23 mouse cellular contexts compared by ENCODE assay signal in genomic region chr15:98149166-98149602, GRCm38 (mm10). TPM values are rescaled to one million over a fixed set of nuclear protein-coding genes. Genes with fewer than 3 reads are reported as not detected.
DNase-seq lines count a peak whose midpoint lies in the region; ATAC-seq and TF ChIP-seq lines count a peak whose summit lies in the region.
"Had no signal": no experiment of that assay in that cellular context is flagged by ENCODE, and none has a peak within 500 bp of the region (broad histone marks: within the 10 kb centered on the region; RNA-seq: fewer than 3 reads in every experiment).

No protein-coding gene starts in this region.

- no peaks in the 10 kb centered on the region for H3K27me3 ChIP-seq in cerebellum, adult 2 months (ENCODE audit: control insufficient read depth, insufficient read depth, low read length)
- no peaks in the 10 kb centered on the region for H3K27me3 ChIP-seq in kidney, postnatal 0 days (ENCODE audit: insufficient read depth, low read length)
- no peaks in the 10 kb centered on the region for H3K27me3 ChIP-seq in heart, embryonic 11.5 days (ENCODE audit: control insufficient read depth, insufficient read depth, low read length)

- intact Hi-C loops in heart, postnatal 36 days (cut with DNase I) = no loop called here

- no peak overlapping the region for H3K9ac ChIP-seq in kidney, postnatal 0 days (ENCODE audit: low read depth, low read length)
- H3K9ac ChIP-seq in heart, embryonic 11.5 days (ENCODE audit: low read depth, low read length) = no peak overlapping the region; the same call in 1 of the 2 replicates
- H3K9ac ChIP-seq: forebrain, postnatal 0 days; lung, embryonic 14.5 days had no signal

- peaks cover 9% of the 10 kb centered on the region; the same call in 1 of the 2 replicates for H3K4me1 ChIP-seq in cerebellum, adult 2 months (ENCODE audit: control insufficient read depth, insufficient read depth, low read length)
- no peaks in the 10 kb centered on the region; the same call in 1 of the 2 replicates for H3K4me1 ChIP-seq in kidney, postnatal 0 days (replicated peaks; ENCODE audit: insufficient read depth, low read length)
- peaks cover 12% of the 10 kb centered on the region for H3K4me1 ChIP-seq in heart, embryonic 11.5 days (ENCODE audit: control insufficient read depth, insufficient read depth, low read length)

- WGBS in cerebellum, adult 2 months = 67% methylated on average over 10 of the region's 10 CpGs
- 38% methylated on average over 10 of the region's 10 CpGs for WGBS in kidney, postnatal 0 days
- WGBS in heart, embryonic 11.5 days (ENCODE audit: insufficient replicate concordance) = 41% methylated on average over 10 of the region's 10 CpGs

- no peak overlapping the region for H3K4me3 ChIP-seq in cerebellum, adult 2 months (replicated peaks; ENCODE audit: insufficient read depth, low read depth, low read length)
- no peak overlapping the region for H3K4me3 ChIP-seq in kidney, postnatal 0 days (replicated peaks; ENCODE audit: low read depth, low read length)
- H3K4me3 ChIP-seq in heart, embryonic 11.5 days (ENCODE audit: low read depth, low read length) = no peak overlapping the region

- H3K9me3 ChIP-seq in kidney, postnatal 0 days (replicated peaks; ENCODE audit: low read length) = no peaks in the 10 kb centered on the region
- H3K9me3 ChIP-seq in heart, embryonic 11.5 days (replicated peaks; ENCODE audit: control insufficient read depth, low read length) = no peaks in the 10 kb centered on the region

- no peak for DNase-seq in cerebellum, adult 2 months
- no peak for DNase-seq in cerebellum, adult 9-10 months
- DNase-seq in kidney, postnatal 0 days (ENCODE audit: low spot score) = peak; percentile 71
- no peak for DNase-seq in kidney, adult 8-10 months
- DNase-seq in heart, postnatal 36 days = peak; percentile 42 to 59
- DNase-seq in spleen, postnatal 4 days (ENCODE audit: low spot score in 2 of 2) = no peak
- no peak for DNase-seq in neural tube, embryonic 10.5 days (ENCODE audit: extremely low spot score, low spot score)
- DNase-seq: adrenal gland, postnatal 36 days; forebrain, postnatal 0 days; kidney, postnatal 10 days; liver; lung, embryonic 14.5 days; retina, postnatal 1 day; spleen, adult 18-20 months had no signal

- H3K4me2 ChIP-seq in kidney, postnatal 0 days (ENCODE audit: low read length) = no peak overlapping the region
- 0 out of 2 replicates have a peak overlapping the region, but pooled peaks have one; percentile 36 for H3K4me2 ChIP-seq in heart, embryonic 11.5 days
- H3K4me2 ChIP-seq: lung, embryonic 14.5 days had no signal

- TF ChIP-seq POLR2A in cerebellum, adult 2 months (IDR thresholded peaks at IDR 0.05; ENCODE audit: borderline replicate concordance, insufficient read depth, low read length) = no peak

- H3K27ac ChIP-seq in cerebellum, adult 2 months (ENCODE audit: insufficient read depth, low read length) = peak overlapping the region; percentile 34; the same call in 1 of the 2 replicates
- no peak overlapping the region for H3K27ac ChIP-seq in kidney, postnatal 0 days
- H3K27ac ChIP-seq in heart, embryonic 11.5 days (ENCODE audit: low read depth, low read length) = peak overlapping the region; percentile 90

- ATAC-seq in kidney, postnatal 0 days (replicated peaks; ENCODE audit: low FRiP score, low read depth) = no peak
- peak; percentile 50 for ATAC-seq in heart, embryonic 11.5 days (replicated peaks; ENCODE audit: insufficient number of reproducible peaks, low FRiP score, low TSS enrichment)
- ATAC-seq: activated CD4-positive, CD25-positive, alpha-beta regulatory T cell, adult 4 months; forebrain, postnatal 0 days had no signal

- TF ChIP-seq CTCF in cerebellum, adult 2 months (IDR thresholded peaks at IDR 0.05; ENCODE audit: borderline replicate concordance, insufficient read depth, low read depth, low read length) = no peak
- no peak for TF ChIP-seq CTCF in kidney, postnatal 0 days (IDR thresholded peaks at IDR 0.05; ENCODE audit: low read depth)

- H3K36me3 ChIP-seq in kidney, postnatal 0 days (ENCODE audit: insufficient read depth, low read length) = no peaks in the 10 kb centered on the region
- H3K36me3 ChIP-seq in heart, embryonic 11.5 days (ENCODE audit: control insufficient read depth, insufficient read depth, low read length) = no peaks in the 10 kb centered on the region

RNA-seq across cellular contexts. Expression of gene Asb8, which starts 16.2 kb away (rescaled TPM):
- polyA plus RNA-seq in cerebellum, adult 2 months (2012; rRNA removed) = 83.6 and 88.3 TPM in 2 replicates
- polyA plus RNA-seq in kidney, postnatal 0 days (2015; fragmentation: Nextera tagmentation; extraction: Ambion mirVana) = 49.5 and 52.5 TPM in 2 replicates
- polyA plus RNA-seq in heart, embryonic 11.5 days (2014; fragmentation: Nextera tagmentation; extraction: Ambion mirVana) = 81.7 and 86.7 TPM in 2 replicates
- total RNA-seq in heart, postnatal 36 days (2021) = 100 to 1,000 TPM in 1 of 2 experiments, 10 to 100 TPM in 1; 98.7 to 109 TPM

RNA-seq across cellular contexts. Expression of gene Ccdc184, which starts 17.8 kb away (rescaled TPM):
- polyA plus RNA-seq in cerebellum, adult 2 months (2012; rRNA removed) = 24.3 and 30.9 TPM in 2 replicates
- 1.3 and 1.7 TPM in 2 replicates for polyA plus RNA-seq in kidney, postnatal 0 days (2015; fragmentation: Nextera tagmentation; extraction: Ambion mirVana)
- polyA plus RNA-seq in heart, embryonic 11.5 days (2014; fragmentation: Nextera tagmentation; extraction: Ambion mirVana) = 1.2 and 1.3 TPM in 2 replicates
- 1 to 10 TPM in 1 of 2 experiments, under 1 TPM in 1; 0.60 to 1.0 TPM for total RNA-seq in heart, postnatal 36 days (2021)
- total RNA-seq: granulocyte monocyte progenitor cell, adult 5-6 weeks; megakaryocyte-erythroid progenitor cell, adult 5-6 weeks; neutrophil, adult 5-6 weeks had no signal
- polyA plus RNA-seq: lung, embryonic 14.5 days had no signal

RNA-seq across cellular contexts. Expression of gene Olfr288, which starts 46.2 kb away (rescaled TPM):
- polyA plus RNA-seq in cerebellum, adult 2 months (2012; rRNA removed) = 0.38 and 0.44 TPM in 2 replicates
- polyA plus RNA-seq in kidney, postnatal 0 days (2015; fragmentation: Nextera tagmentation; extraction: Ambion mirVana) = not detected in 2 replicates
- polyA plus RNA-seq in heart, embryonic 11.5 days (2014; fragmentation: Nextera tagmentation; extraction: Ambion mirVana) = not detected in 2 replicates
- not detected for total RNA-seq in heart, postnatal 36 days (2021)
- total RNA-seq: adrenal gland, postnatal 36 days; CH12.LX; forebrain, postnatal 0 days; granulocyte monocyte progenitor cell, adult 5-6 weeks; layer of hippocampus, postnatal 14 days; left cerebral cortex, postnatal 25 days; megakaryocyte-erythroid progenitor cell, adult 5-6 weeks; neutrophil, adult 5-6 weeks had no signal
- polyA plus RNA-seq: activated CD4-positive, CD25-positive, alpha-beta regulatory T cell, adult 4 months; forebrain, postnatal 0 days; lung, embryonic 14.5 days; stomach, embryonic 16.5 days had no signal

RNA-seq across cellular contexts. Expression of gene Senp1, which starts 55.6 kb away (rescaled TPM):
- polyA plus RNA-seq in cerebellum, adult 2 months (2012; rRNA removed) = 14.7 and 16.8 TPM in 2 replicates
- 17.1 and 17.9 TPM in 2 replicates for polyA plus RNA-seq in kidney, postnatal 0 days (2015; fragmentation: Nextera tagmentation; extraction: Ambion mirVana)
- 24.3 and 25.1 TPM in 2 replicates for polyA plus RNA-seq in heart, embryonic 11.5 days (2014; fragmentation: Nextera tagmentation; extraction: Ambion mirVana)
- 10 to 100 TPM in 1 of 2 experiments, 1 to 10 TPM in 1; 9.9 to 11.3 TPM for total RNA-seq in heart, postnatal 36 days (2021)

RNA-seq across cellular contexts. Expression of gene Pfkm, which starts 56.8 kb away (rescaled TPM):
- 471 and 489 TPM in 2 replicates for polyA plus RNA-seq in cerebellum, adult 2 months (2012; rRNA removed)
- 34.2 and 35.3 TPM in 2 replicates for polyA plus RNA-seq in kidney, postnatal 0 days (2015; fragmentation: Nextera tagmentation; extraction: Ambion mirVana)
- 49.3 and 68.3 TPM in 2 replicates for polyA plus RNA-seq in heart, embryonic 11.5 days (2014; fragmentation: Nextera tagmentation; extraction: Ambion mirVana)
- 100 to 1,000 TPM; 876 to 924 TPM for total RNA-seq in heart, postnatal 36 days (2021)

Comparison
In these comparisons a context has a peak if more than half of its experiments do, and no peak if none do; other contexts are left out.
1. DNase-seq: peak in kidney, postnatal 0 days (single experiment) and heart, postnatal 36 days (2 of 2); none in cerebellum, adult 2 months (0 of 2), cerebellum, adult 9-10 months (single experiment), kidney, adult 8-10 months (0 of 2), spleen, postnatal 4 days (0 of 2) and neural tube, embryonic 10.5 days (single experiment).